Mouse (Mus musculus) gastrocnemius, postnatal 36 days (tissue): Measurements from ENCODE around the gene Krt77. TPM values are rescaled to one million over a fixed set of nuclear protein-coding genes. Genes with fewer than 3 reads are reported as not detected.

Experiments
- DNase-seq, 2 experiments: peaks; one replicate each; pipeline ENCODE4 v3.0.0; 2022
- intact Hi-C: fragments of 180-260 bp; cut with DNase I; formaldehyde crosslinking; loops from one replicate; pipeline ENCODE4 v1.15.1; 2025
- microRNA-seq, 2 experiments: library from miRNA; unstranded; fragments of <30 nt; microRNA quantifications; one replicate each; pipeline ENCODE4 v1.2.0; 2021
- total RNA-seq, 2 experiments: library from RNA; stranded (reverse); gene quantifications; 2 replicates each; pipeline ENCODE4 v1.2.3; 2021

Krt77 gene
- total RNA-seq, 2 experiments from 2014 or later, result not detected

DNA sequence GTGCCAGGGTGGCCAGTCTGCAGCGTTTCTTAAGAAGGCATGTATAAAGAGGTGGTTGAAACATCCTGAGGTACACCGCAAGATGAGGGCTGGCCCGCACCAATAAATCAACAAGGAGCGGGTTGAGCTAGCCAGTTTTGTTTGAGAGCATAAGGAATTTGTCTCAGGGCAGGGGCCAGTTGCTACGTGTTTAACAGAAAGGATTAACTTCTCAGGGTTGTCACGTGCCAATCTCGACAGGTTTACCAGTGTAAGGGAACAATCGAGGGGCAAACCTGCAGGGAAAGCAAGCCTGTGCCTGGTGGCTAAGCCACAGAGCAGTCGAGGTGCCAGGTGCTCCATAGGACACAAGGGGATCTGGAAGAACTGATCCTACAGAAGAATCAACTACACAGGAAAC lies 26.3 kb downstream of the Krt77 start:
- intact Hi-C loops, result no loop called here
- DNase-seq, result no peak

DNA sequence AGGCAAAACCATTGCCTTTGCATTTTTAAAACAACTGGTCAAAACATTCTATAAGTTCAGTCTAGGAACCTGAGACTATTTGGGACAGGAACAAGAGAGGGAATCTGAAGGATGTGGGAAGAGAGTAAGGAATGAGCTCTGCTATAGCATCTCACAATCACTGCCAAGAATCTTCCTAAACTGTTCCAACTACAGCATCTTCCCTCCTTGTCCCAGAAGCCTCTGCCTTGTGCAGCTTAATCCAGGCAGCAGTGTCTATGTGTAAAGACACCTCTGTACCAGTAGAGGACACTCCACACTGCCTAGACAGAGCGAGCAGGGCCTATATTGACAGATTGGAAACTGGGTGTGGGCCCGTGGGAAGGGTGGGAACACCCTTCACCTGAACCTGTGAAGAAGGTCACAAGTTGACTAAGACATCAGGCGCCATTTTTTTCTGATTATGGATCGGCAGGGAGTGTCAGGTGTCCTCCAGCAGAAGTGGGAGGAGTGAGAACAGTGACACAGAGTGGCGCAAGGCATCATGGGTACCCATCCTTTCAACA lies 34.6 kb downstream of the Krt77 start:
- intact Hi-C loops, result no loop called here
- no peak for DNase-seq

DNA sequence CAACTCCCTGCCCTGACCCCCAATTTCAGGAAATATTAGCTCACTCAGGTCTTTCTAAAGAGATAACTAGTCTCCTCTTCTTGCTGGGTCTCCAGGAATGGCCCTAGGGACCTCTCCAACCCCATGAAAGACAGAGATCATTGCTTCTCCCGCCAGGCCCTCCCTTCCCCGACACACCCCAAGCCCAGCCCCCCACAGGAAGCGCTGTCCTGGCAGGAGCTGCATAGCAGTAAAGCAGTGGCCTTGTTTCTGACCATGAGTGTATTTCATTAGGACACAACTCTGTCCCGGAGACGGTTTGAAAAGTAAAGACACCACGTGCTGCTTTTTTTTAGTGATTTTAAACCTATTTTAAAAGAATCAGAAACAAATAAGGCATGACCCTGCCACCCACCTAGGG lies 36.4 kb downstream of the Krt77 start:
- DNase-seq, result no peak
- intact Hi-C loops, result no loop called here

DNA sequence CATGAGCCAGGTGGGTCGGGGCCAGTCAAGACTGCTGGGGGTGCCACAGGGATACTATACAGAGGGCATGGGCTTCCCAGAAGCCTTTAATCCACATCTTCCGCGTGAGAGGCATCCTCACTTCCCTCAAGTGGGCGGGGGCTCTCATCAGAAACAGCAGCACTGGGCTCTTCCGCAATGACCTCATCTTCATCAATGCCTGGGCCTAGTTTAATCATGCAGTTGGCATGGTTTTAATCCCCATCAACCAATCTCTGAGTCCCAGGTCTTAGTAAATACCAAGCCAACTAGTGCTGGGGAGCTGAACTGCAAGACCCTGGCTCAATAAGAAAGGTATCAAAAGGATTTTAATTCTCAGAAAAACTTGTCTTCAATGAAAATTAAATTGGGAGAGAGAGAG lies 40.1 kb downstream of the Krt77 start:
- intact Hi-C loops, result no loop called here
- DNase-seq, result no peak

DNA sequence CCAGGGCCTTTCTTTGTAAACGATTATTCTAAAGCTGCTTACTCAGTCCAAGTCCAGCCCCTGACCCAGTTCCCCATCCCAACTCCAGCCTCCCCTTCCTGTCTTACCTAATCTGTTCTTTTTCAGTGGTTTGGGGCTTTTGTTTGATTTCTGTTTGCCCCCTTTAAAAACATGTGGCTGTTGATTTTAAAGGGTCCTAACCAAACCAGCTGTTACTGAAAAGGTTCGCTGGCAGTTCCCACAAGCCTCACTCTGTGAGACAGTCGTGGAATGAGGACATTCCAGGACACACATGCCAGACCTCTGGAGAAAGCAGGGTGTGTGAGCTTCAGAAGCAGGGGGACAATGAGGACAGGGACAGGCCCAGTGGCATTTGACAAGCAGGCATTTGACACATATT lies 47.7 kb downstream of the Krt77 start:
- intact Hi-C loops, result no loop called here
- DNase-seq, result no peak

DNA sequence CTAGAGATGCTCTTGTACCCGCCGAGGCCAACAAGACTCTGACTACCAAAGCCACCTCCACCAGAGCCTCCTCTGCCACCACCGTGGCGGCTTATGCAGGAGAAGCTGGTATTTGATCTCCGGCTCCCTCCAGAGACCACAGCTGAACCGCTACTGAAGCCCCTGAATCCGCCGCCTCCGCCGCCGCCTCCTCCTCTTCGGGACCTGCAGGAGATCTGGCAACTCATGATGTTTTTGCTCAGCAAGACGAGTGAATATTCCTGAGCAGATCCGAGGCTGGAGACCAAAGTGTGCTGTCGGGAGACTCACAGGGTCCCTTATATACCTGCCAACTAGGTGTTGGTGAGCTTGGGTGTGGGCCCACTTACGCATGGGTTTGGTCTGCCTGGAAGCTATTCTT lies 51.6 kb downstream of the Krt77 start, which contains the start of gene Krt2:
TSS of gene Krt2 (minus strand) at position 295 of the 400 bp plus-strand sequence.
- intact Hi-C loops, result no loop called here
- no peak for DNase-seq

Small RNA genes within 50 kb of the gene (microRNA-seq; reads per million reads assigned to microRNA genes)
- 0 reads per million in 2 experiments for gene Gm44356

Other genes with a start within 250 kb of the Krt77 start
- gene Gm5414, start 241.5 kb downstream of the Krt77 start, total RNA-seq, result not detected
- gene Gm5478, start 222.3 kb downstream of the Krt77 start, total RNA-seq, result not detected
- gene Krt6b, start 189.4 kb downstream of the Krt77 start, total RNA-seq, result not detected
- gene Krt6a, start 175.4 kb downstream of the Krt77 start, total RNA-seq, result not detected
- gene Krt5, start 156.8 kb downstream of the Krt77 start, total RNA-seq, result under 1 TPM in 1 of 2 experiments, not detected in 1; 0.15 TPM
- gene Krt71, start 126.6 kb downstream of the Krt77 start, total RNA-seq, result not detected
- not detected for gene Krt72, start 83.2 kb downstream of the Krt77 start, total RNA-seq
- not detected for gene Krt73, start 67.4 kb downstream of the Krt77 start, total RNA-seq
- gene Krt2, start 51.5 kb downstream of the Krt77 start, total RNA-seq, result not detected
- gene Krt1, start 18.9 kb downstream of the Krt77 start, total RNA-seq, result not detected
- not detected for gene Krt76, start 23.2 kb upstream of the Krt77 start, total RNA-seq
- gene Krt4, start 55.0 kb upstream of the Krt77 start, total RNA-seq, result under 1 TPM in 1 of 2 experiments, not detected in 1; 0.12 TPM
- gene Krt79, start 70.6 kb upstream of the Krt77 start, total RNA-seq, result under 1 TPM in 1 of 2 experiments, not detected in 1; 0.13 TPM
- not detected for gene Krt78, start 84.6 kb upstream of the Krt77 start, total RNA-seq
- gene Krt8, start 134.8 kb upstream of the Krt77 start, total RNA-seq, result 1 to 10 TPM in 1 of 2 experiments, under 1 TPM in 1; 0.30 to 1.0 TPM
- 1 to 10 TPM in 1 of 2 experiments, not detected in 1; 1.3 TPM for gene Krt18, start 158.5 kb upstream of the Krt77 start, total RNA-seq
- gene Eif4b, start 204.1 kb upstream of the Krt77 start, total RNA-seq, result 100 to 1,000 TPM; 148 to 169 TPM
- gene Tns2, start 230.7 kb upstream of the Krt77 start, total RNA-seq, result 10 to 100 TPM; 34.7 to 36.0 TPM